ENCODE assay signal across 8 mouse cellular contexts in genomic region chr11:5062326-5062725, GRCm38 (mm10). TPM values are rescaled to one million over a fixed set of nuclear protein-coding genes. Genes with fewer than 3 reads are reported as not detected.
DNase-seq lines count a peak whose midpoint lies in the region; ATAC-seq and TF ChIP-seq lines count a peak whose summit lies in the region.

No protein-coding gene starts in this region.

- WGBS in heart, embryonic 12.5 days, result 24% methylated on average over 13 of the region's 13 CpGs
- 27% methylated on average over 13 of the region's 13 CpGs for WGBS in bone marrow, adult 2 months
- 20% methylated on average over 13 of the region's 13 CpGs for WGBS in hindbrain, embryonic 16.5 days
- WGBS in midbrain, embryonic 16.5 days, result 18% methylated on average over 13 of the region's 13 CpGs

- no peak for DNase-seq in heart, postnatal 25 days (ENCODE audit: low spot score)
- DNase-seq in urinary bladder, postnatal 10 days (ENCODE audit: low spot score), result no peak
- DNase-seq in left cerebral cortex, adult 18-20 months (ENCODE audit: low spot score in 2 of 2), result no peak
- DNase-seq in right cerebral cortex, postnatal 25 days, result no peak

- H3K27ac ChIP-seq in heart, embryonic 12.5 days (ENCODE audit: poor library complexity, severe bottlenecking), result no peak overlapping the region
- peak overlapping the region; percentile 15; the same call in 1 of the 2 replicates for H3K27ac ChIP-seq in bone marrow, adult 2 months (ENCODE audit: control insufficient read depth, insufficient read depth, low read depth, low read length, poor library complexity)
- H3K27ac ChIP-seq in hindbrain, embryonic 16.5 days (ENCODE audit: low read depth, low read length), result no peak overlapping the region
- H3K27ac ChIP-seq in midbrain, embryonic 16.5 days (ENCODE audit: low read length), result no peak overlapping the region

- no peak for TF ChIP-seq CTCF in bone marrow, adult 2 months (IDR thresholded peaks at IDR 0.05; ENCODE audit: control insufficient read depth, insufficient read depth, low read length)

- intact Hi-C loops in heart, postnatal 25 days (cut with DNase I), result no loop called here

- H3K9ac ChIP-seq in heart, embryonic 12.5 days, result peak overlapping the region; percentile 60; the same call in 1 of the 2 replicates
- no peak overlapping the region for H3K9ac ChIP-seq in hindbrain, embryonic 16.5 days (ENCODE audit: low read depth, low read length)
- H3K9ac ChIP-seq in midbrain, embryonic 16.5 days (ENCODE audit: low read depth, low read length), result peak overlapping the region; percentile 51; the same call in 1 of the 2 replicates

- no peaks in the 10 kb centered on the region for H3K9me3 ChIP-seq in heart, embryonic 12.5 days (replicated peaks)
- H3K9me3 ChIP-seq in hindbrain, embryonic 16.5 days (ENCODE audit: control insufficient read depth, low read length), result no peaks in the 10 kb centered on the region
- H3K9me3 ChIP-seq in midbrain, embryonic 16.5 days (replicated peaks; ENCODE audit: control insufficient read depth, low read length, poor library complexity, severe bottlenecking), result no peaks in the 10 kb centered on the region

- H3K36me3 ChIP-seq in heart, embryonic 12.5 days, result 0 out of 2 replicates have a peak, but pooled peaks cover 8% of the 10 kb centered on the region
- 0 out of 2 replicates have a peak, but pooled peaks cover 4% of the 10 kb centered on the region for H3K36me3 ChIP-seq in hindbrain, embryonic 16.5 days (ENCODE audit: control insufficient read depth, insufficient read depth, low read length)
- H3K36me3 ChIP-seq in midbrain, embryonic 16.5 days (ENCODE audit: control insufficient read depth, insufficient read depth, low read length), result no peaks in the 10 kb centered on the region

- peak overlapping the region; percentile 46 for H3K4me3 ChIP-seq in heart, embryonic 12.5 days
- no peak overlapping the region for H3K4me3 ChIP-seq in bone marrow, adult 2 months (replicated peaks; ENCODE audit: control insufficient read depth, low read depth, low read length)
- H3K4me3 ChIP-seq in hindbrain, embryonic 16.5 days (ENCODE audit: low read length), result peak overlapping the region; percentile 33
- H3K4me3 ChIP-seq in midbrain, embryonic 16.5 days (ENCODE audit: low read depth, low read length), result peak overlapping the region; percentile 25

- H3K27me3 ChIP-seq in heart, embryonic 12.5 days (replicated peaks), result peaks cover 67% of the 10 kb centered on the region
- H3K27me3 ChIP-seq in hindbrain, embryonic 16.5 days (replicated peaks; ENCODE audit: control insufficient read depth, insufficient read depth, low read length), result peaks cover 44% of the 10 kb centered on the region
- H3K27me3 ChIP-seq in midbrain, embryonic 16.5 days (ENCODE audit: control insufficient read depth, insufficient read depth, low read depth, low read length), result peaks cover 48% of the 10 kb centered on the region

- no peak for TF ChIP-seq POLR2A in bone marrow, adult 2 months (IDR thresholded peaks at IDR 0.05; ENCODE audit: borderline replicate concordance, control insufficient read depth, low read depth, low read length)

- peaks cover 68% of the 10 kb centered on the region for H3K4me1 ChIP-seq in heart, embryonic 12.5 days (replicated peaks)
- H3K4me1 ChIP-seq in bone marrow, adult 2 months (ENCODE audit: control insufficient read depth, insufficient read depth, low read length), result peaks cover 1% of the 10 kb centered on the region; the same call in 1 of the 2 replicates
- peaks cover 48% of the 10 kb centered on the region for H3K4me1 ChIP-seq in hindbrain, embryonic 16.5 days (ENCODE audit: control insufficient read depth, insufficient read depth, low read depth, low read length)
- peaks cover 38% of the 10 kb centered on the region for H3K4me1 ChIP-seq in midbrain, embryonic 16.5 days (ENCODE audit: control insufficient read depth, insufficient read depth, low read length)

- peak overlapping the region; percentile 78 for H3K4me2 ChIP-seq in heart, embryonic 12.5 days
- peak overlapping the region; percentile 60 for H3K4me2 ChIP-seq in hindbrain, embryonic 16.5 days (ENCODE audit: low read length)
- peak overlapping the region; percentile 58 for H3K4me2 ChIP-seq in midbrain, embryonic 16.5 days (ENCODE audit: low read length)

- ATAC-seq in heart, embryonic 12.5 days (ENCODE audit: insufficient number of reproducible peaks, low FRiP score), result no peak
- ATAC-seq in hindbrain, embryonic 16.5 days, result no peak
- no peak for ATAC-seq in midbrain, embryonic 16.5 days

RNA-seq across cellular contexts. Expression of gene Gas2l1, which starts 2.8 kb away (rescaled TPM):
- 31.6 and 35.8 TPM in 2 replicates for polyA plus RNA-seq in heart, embryonic 12.5 days (2016; fragmentation: Nextera tagmentation; extraction: Ambion mirVana)
- total RNA-seq in heart, postnatal 25 days (2021), result 10 to 100 TPM; 19.0 to 21.2 TPM
- polyA plus RNA-seq in bone marrow, adult 2 months (2011; ENCODE audit: insufficient read depth, insufficient read length, low replicate concordance, missing spikeins), result 40.2 and 78.2 TPM in 2 replicates
- polyA plus RNA-seq in hindbrain, embryonic 16.5 days (2015; fragmentation: Nextera tagmentation; extraction: Ambion mirVana), result 19.1 and 21.6 TPM in 2 replicates
- polyA plus RNA-seq in midbrain, embryonic 16.5 days (2015; fragmentation: Nextera tagmentation; extraction: Ambion mirVana), result 19.5 and 20.6 TPM in 2 replicates
- 10 to 100 TPM; 83.7 to 92.5 TPM for total RNA-seq in left cerebral cortex, adult 18-20 months (2021)

RNA-seq across cellular contexts. Expression of gene Rasl10a, which starts 4.4 kb away (rescaled TPM):
- 0.70 and 1.0 TPM in 2 replicates for polyA plus RNA-seq in heart, embryonic 12.5 days (2016; fragmentation: Nextera tagmentation; extraction: Ambion mirVana)
- total RNA-seq in heart, postnatal 25 days (2021), result 1 to 10 TPM; 2.4 to 5.3 TPM
- polyA plus RNA-seq in bone marrow, adult 2 months (2011; ENCODE audit: insufficient read depth, insufficient read length, low replicate concordance, missing spikeins), result 6.6 TPM in 1 of 2 replicates, not detected in the other
- 2.0 TPM in 2 replicates for polyA plus RNA-seq in hindbrain, embryonic 16.5 days (2015; fragmentation: Nextera tagmentation; extraction: Ambion mirVana)
- 1.1 and 1.2 TPM in 2 replicates for polyA plus RNA-seq in midbrain, embryonic 16.5 days (2015; fragmentation: Nextera tagmentation; extraction: Ambion mirVana)
- total RNA-seq in left cerebral cortex, adult 18-20 months (2021), result 10 to 100 TPM; 78.2 to 86.3 TPM

RNA-seq across cellular contexts. Expression of gene Rhbdd3, which starts 36.4 kb away (rescaled TPM):
- polyA plus RNA-seq in heart, embryonic 12.5 days (2016; fragmentation: Nextera tagmentation; extraction: Ambion mirVana), result 26.5 and 28.4 TPM in 2 replicates
- total RNA-seq in heart, postnatal 25 days (2021), result 10 to 100 TPM; 21.4 to 21.6 TPM
- 13.8 and 14.7 TPM in 2 replicates for polyA plus RNA-seq in bone marrow, adult 2 months (2011; ENCODE audit: insufficient read depth, insufficient read length, low replicate concordance, missing spikeins)
- polyA plus RNA-seq in hindbrain, embryonic 16.5 days (2015; fragmentation: Nextera tagmentation; extraction: Ambion mirVana), result 43.3 and 45.0 TPM in 2 replicates
- 46.9 and 48.8 TPM in 2 replicates for polyA plus RNA-seq in midbrain, embryonic 16.5 days (2015; fragmentation: Nextera tagmentation; extraction: Ambion mirVana)
- 10 to 100 TPM; 22.9 to 23.3 TPM for total RNA-seq in left cerebral cortex, adult 18-20 months (2021)

RNA-seq across cellular contexts. Expression of gene Ewsr1, which starts 36.7 kb away (rescaled TPM):
- 475 and 499 TPM in 2 replicates for polyA plus RNA-seq in heart, embryonic 12.5 days (2016; fragmentation: Nextera tagmentation; extraction: Ambion mirVana)
- total RNA-seq in heart, postnatal 25 days (2021), result 10 to 100 TPM; 95.7 to 96.0 TPM
- polyA plus RNA-seq in bone marrow, adult 2 months (2011; ENCODE audit: insufficient read depth, insufficient read length, low replicate concordance, missing spikeins), result 342 and 464 TPM in 2 replicates
- polyA plus RNA-seq in hindbrain, embryonic 16.5 days (2015; fragmentation: Nextera tagmentation; extraction: Ambion mirVana), result 520 and 571 TPM in 2 replicates
- 548 and 592 TPM in 2 replicates for polyA plus RNA-seq in midbrain, embryonic 16.5 days (2015; fragmentation: Nextera tagmentation; extraction: Ambion mirVana)
- total RNA-seq in left cerebral cortex, adult 18-20 months (2021), result 100 to 1,000 TPM; 265 to 298 TPM
